ENCODE assay signal across 17 mouse cellular contexts in the genomic region with DNA sequence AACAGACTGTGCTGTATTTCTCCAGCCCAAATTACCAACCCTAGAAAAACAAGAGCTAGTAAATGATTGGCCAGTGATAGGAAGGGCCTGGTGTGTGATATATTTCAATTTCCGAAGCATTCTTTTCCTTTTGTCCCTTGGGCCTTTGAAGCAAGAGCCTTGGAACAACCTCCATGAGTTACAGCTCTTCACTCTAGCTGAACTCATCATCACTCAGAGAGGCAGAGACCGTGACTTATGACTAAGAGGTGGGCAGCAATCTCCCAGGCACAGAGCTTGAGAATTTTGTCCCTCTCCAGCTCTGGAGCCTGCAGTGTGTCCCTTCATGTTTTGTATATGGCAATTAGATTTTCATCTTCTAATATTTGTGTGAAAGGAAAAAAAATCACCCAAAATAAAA.
"Had no signal": no experiment of that assay in that cellular context is flagged by ENCODE, and none has a peak within 500 bp of the region (broad histone marks: within the 10 kb centered on the region; RNA-seq: fewer than 3 reads in every experiment).

No protein-coding gene starts in this region.

- H3K27ac ChIP-seq: intestine, embryonic 15.5 days; layer of hippocampus, adult 2 months; left cerebral cortex, adult 2 months; liver, embryonic 13.5 days; macrophage; midbrain, embryonic 10.5 days; midbrain, embryonic 13.5 days; neural tube, embryonic 13.5 days had no signal

- H3K9me3 ChIP-seq: intestine, embryonic 15.5 days; midbrain, embryonic 10.5 days; midbrain, embryonic 13.5 days; neural tube, embryonic 13.5 days had no signal

- ATAC-seq: intestine, embryonic 15.5 days; midbrain, embryonic 13.5 days; midbrain, embryonic 16.5 days had no signal

- H3K4me1 ChIP-seq: intestine, embryonic 15.5 days; liver, embryonic 13.5 days; midbrain, embryonic 10.5 days; midbrain, embryonic 13.5 days; neural tube, embryonic 13.5 days had no signal

- H3K4me2 ChIP-seq: intestine, embryonic 15.5 days; liver, embryonic 13.5 days; midbrain, embryonic 13.5 days; neural tube, embryonic 13.5 days had no signal

- H3K36me3 ChIP-seq: intestine, embryonic 15.5 days; liver, embryonic 13.5 days; midbrain, embryonic 10.5 days; midbrain, embryonic 13.5 days; neural tube, embryonic 13.5 days had no signal

- H3K4me3 ChIP-seq: intestine, embryonic 15.5 days; layer of hippocampus, adult 2 months; left cerebral cortex, adult 2 months; liver, embryonic 13.5 days; midbrain, embryonic 10.5 days; midbrain, embryonic 13.5 days; myocyte; neural tube, embryonic 13.5 days had no signal

- H3K9ac ChIP-seq: intestine, embryonic 15.5 days; liver, embryonic 13.5 days; midbrain, embryonic 13.5 days; neural tube, embryonic 13.5 days had no signal

- H3K27me3 ChIP-seq: intestine, embryonic 15.5 days; liver, embryonic 13.5 days; midbrain, embryonic 13.5 days; neural tube, embryonic 13.5 days had no signal

- DNase-seq: kidney, adult 11 months; kidney, postnatal 14 days; layer of hippocampus, adult 9-11 months; layer of hippocampus, postnatal 36 days; liver, embryonic 13.5 days; lung, adult 2 months; thymus, adult 18-20 months; thymus, postnatal 36 days had no signal
